Mouse (Mus musculus): ENCODE measurements around the gene Olfr183. TPM values are rescaled to one million over a fixed set of nuclear protein-coding genes. Genes with fewer than 3 reads are reported as not detected.
"Not testable (repeated sequence)": the region's sequence is repeated elsewhere in the genome, so short reads cannot be mapped to it uniquely, and the experiment has no call there.

Gene Olfr183
- total RNA-seq (2022) = not detected

- DNase-seq (ENCODE audit: low spot score in 2 of 2) = no peak
These were observed at the start of gene Olfr183 for GRCm38 (mm10) chr16:58995057-58995456. Gene Olfr183, plus strand, starts transcription at chr16:58995357.

DNA sequence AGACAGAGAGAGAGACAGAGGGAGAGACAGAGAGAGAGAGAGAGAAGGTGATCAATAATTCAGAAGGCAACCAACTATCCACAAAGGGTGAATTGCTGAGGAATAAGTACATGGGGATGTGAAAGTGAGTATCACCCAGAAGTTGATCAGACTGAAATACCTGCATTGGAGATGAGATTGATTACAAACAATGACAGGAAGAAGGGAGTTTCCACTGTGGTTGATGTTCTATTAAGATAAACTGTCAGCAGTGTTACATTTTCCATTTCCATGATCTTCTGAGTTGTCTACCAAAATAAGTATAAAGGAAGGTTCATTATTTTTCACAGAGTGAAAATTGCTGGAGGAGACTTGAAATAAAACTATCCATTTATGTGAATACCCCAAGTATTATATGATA, 12.0 kb downstream of the Olfr183 start:
- no peak for DNase-seq (ENCODE audit: low spot score in 2 of 2)

DNA sequence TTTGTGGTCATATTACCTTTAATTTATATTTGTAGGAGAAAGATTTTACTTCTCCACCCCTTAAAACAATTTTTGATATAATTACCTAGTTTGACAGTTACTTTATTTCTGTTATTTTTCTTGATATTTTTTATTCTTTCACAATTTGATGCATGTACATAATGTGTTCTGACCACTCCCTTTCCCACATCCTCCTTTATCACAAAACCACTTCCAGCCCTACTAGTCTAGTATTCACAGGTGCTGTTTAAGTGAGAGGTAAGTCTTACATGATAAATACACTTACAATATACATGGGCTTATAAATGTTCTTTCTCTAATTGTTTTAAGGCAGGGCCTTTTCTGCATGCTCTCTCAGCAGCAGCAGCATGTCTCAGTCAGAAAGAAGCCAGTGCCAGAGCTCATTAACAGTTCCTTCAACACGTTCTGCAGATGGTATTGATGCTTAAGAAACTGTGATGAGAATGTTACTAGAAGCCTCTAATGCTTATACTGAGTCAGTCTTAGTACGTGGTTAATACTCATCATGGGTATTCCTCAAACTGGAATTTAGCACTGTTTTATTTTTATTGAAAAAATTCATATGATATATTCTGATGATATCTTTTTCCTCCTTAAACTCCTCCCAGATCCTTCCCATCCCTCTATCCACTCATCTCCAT, 18.3 kb downstream of the Olfr183 start:
- DNase-seq (ENCODE audit: low spot score in 2 of 2) = no peak

GRCm38 (mm10) chr16:59030191-59030590, 35.0 kb downstream of the Olfr183 start, which contains the start of gene Olfr186:
Gene Olfr186, minus strand, starts transcription at chr16:59030291.
- no peak for DNase-seq (ENCODE audit: low spot score in 2 of 2)

- no peak for DNase-seq (ENCODE audit: low spot score in 2 of 2)
These were observed 44.6 kb downstream of the Olfr183 start, which contains the start of gene Olfr187 for GRCm38 (mm10) chr16:59039710-59040109. Gene Olfr187, minus strand, starts transcription at chr16:59039767.

GRCm38 (mm10) chr16:59045835-59046234, 50.7 kb downstream of the Olfr183 start:
- DNase-seq (ENCODE audit: low spot score in 2 of 2) = no peak

- no peak for DNase-seq (ENCODE audit: low spot score in 2 of 2)
These were observed 52.4 kb downstream of the Olfr183 start for GRCm38 (mm10) chr16:59047579-59047978.

GRCm38 (mm10) chr16:59048860-59049259, 53.7 kb downstream of the Olfr183 start:
- no peak for DNase-seq (ENCODE audit: low spot score in 2 of 2)

DNA sequence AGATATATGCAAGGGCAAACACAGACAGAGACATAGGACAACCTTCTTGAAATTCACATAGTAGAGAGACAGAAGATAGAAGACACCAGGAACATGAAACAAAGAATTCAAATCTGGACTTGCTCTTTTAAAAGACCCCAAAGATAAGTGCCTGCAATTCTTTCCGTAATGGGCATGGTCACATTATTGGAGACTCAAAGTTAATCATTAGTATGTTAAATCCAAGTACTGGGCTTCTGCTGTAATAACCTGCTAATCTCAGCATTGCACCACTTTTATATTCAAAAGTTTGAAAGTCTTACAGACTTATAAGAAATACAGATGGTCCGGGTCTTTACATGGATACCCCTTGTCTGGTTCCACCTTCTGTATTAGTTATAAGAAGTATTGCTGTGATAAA, 54.1 kb downstream of the Olfr183 start:
- DNase-seq (ENCODE audit: low spot score in 2 of 2) = not testable (repeated sequence)

Other genes with a start within 250 kb of the Olfr183 start
- not detected for gene Olfr172, start 232.2 kb upstream of the Olfr183 start, total RNA-seq (2022)
- gene Olfr173, start 195.1 kb upstream of the Olfr183 start, total RNA-seq (2022) = not detected
- not detected for gene Olfr175-ps1, start 168.6 kb upstream of the Olfr183 start, total RNA-seq (2022)
- not detected for gene Olfr177, start 120.6 kb upstream of the Olfr183 start, total RNA-seq (2022)
- gene Olfr178, start 103.3 kb upstream of the Olfr183 start, total RNA-seq (2022) = not detected
- gene Olfr181, start 66.6 kb upstream of the Olfr183 start, total RNA-seq (2022) = not detected
- not detected for gene Olfr180, start 66.0 kb upstream of the Olfr183 start, total RNA-seq (2022)
- gene Olfr186, start 34.9 kb downstream of the Olfr183 start, total RNA-seq (2022) = not detected
- not detected for gene Olfr187, start 44.4 kb downstream of the Olfr183 start, total RNA-seq (2022)
- not detected for gene Olfr190, start 82.6 kb downstream of the Olfr183 start, total RNA-seq (2022)
- not detected for gene Olfr191, start 94.5 kb downstream of the Olfr183 start, total RNA-seq (2022)
- gene Olfr193, start 116.5 kb downstream of the Olfr183 start, total RNA-seq (2022) = not detected
- not detected for gene Olfr194, start 125.7 kb downstream of the Olfr183 start, total RNA-seq (2022)
- not detected for gene Olfr195, start 151.7 kb downstream of the Olfr183 start, total RNA-seq (2022)
- gene Olfr196, start 175.1 kb downstream of the Olfr183 start, total RNA-seq (2022) = not detected
- not detected for gene Olfr198, start 208.2 kb downstream of the Olfr183 start, total RNA-seq (2022)
- gene Olfr199, start 224.4 kb downstream of the Olfr183 start, total RNA-seq (2022) = not detected

Data from left cerebral cortex, adult 8-10 months (tissue).